Mouse (Mus musculus): ENCODE measurements at regions not wholly inside any gene's neighbourhood (a gene's known extent, or its start where the extent isn't known, plus 50 kb on each side); places are given as distances from the start of the nearest gene placed in this dataset.
A peak's percentile ranks its signal among the peaks of the same experiment; 100 is the strongest.

- no peak for DNase-seq (ENCODE audit: low spot score)
These were observed 52.7 kb downstream of the Phlda1 start for GRCm38 (mm10) chr10:111558675-111559340.

- no peak for DNase-seq (ENCODE audit: low spot score)
These were observed 53.5 kb downstream of the Phlda1 start for GRCm38 (mm10) chr10:111559341-111560246.

GRCm38 (mm10) chr10:111562628-111563027 lies 56.5 kb downstream of the Phlda1 start:
- DNase-seq (ENCODE audit: low spot score), result no peak

GRCm38 (mm10) chr10:111566873-111567381 lies 60.8 kb downstream of the Phlda1 start:
- peak; percentile 78 for DNase-seq (ENCODE audit: low spot score)

GRCm38 (mm10) chr10:111570501-111571258 lies 64.6 kb downstream of the Phlda1 start:
- no peak for DNase-seq (ENCODE audit: low spot score)

GRCm38 (mm10) chr10:111574231-111574630 lies 68.1 kb downstream of the Phlda1 start:
- no peak for DNase-seq (ENCODE audit: low spot score)

- no peak for DNase-seq (ENCODE audit: low spot score)
These were observed 68.7 kb downstream of the Phlda1 start for GRCm38 (mm10) chr10:111574812-111575211.

GRCm38 (mm10) chr10:111575256-111575655 lies 69.2 kb downstream of the Phlda1 start:
- DNase-seq (ENCODE audit: low spot score), result no peak

GRCm38 (mm10) chr10:111575926-111576325 lies 69.8 kb downstream of the Phlda1 start:
- no peak for DNase-seq (ENCODE audit: low spot score)

- DNase-seq (ENCODE audit: low spot score), result no peak
These were observed 70.4 kb downstream of the Phlda1 start for GRCm38 (mm10) chr10:111576395-111577069.

- DNase-seq (ENCODE audit: low spot score), result no peak
These were observed 72.5 kb downstream of the Phlda1 start for GRCm38 (mm10) chr10:111578536-111578935.

GRCm38 (mm10) chr10:111579481-111579880 lies 73.4 kb downstream of the Phlda1 start:
- DNase-seq (ENCODE audit: low spot score), result no peak

GRCm38 (mm10) chr10:111580401-111581100 lies 74.5 kb downstream of the Phlda1 start:
- DNase-seq (ENCODE audit: low spot score), result no peak

GRCm38 (mm10) chr10:111581847-111582246 lies 75.8 kb downstream of the Phlda1 start:
- DNase-seq (ENCODE audit: low spot score), result no peak

- DNase-seq (ENCODE audit: low spot score), result no peak
These were observed 76.4 kb downstream of the Phlda1 start for GRCm38 (mm10) chr10:111582321-111583123.

GRCm38 (mm10) chr10:111583124-111583743 lies 77.1 kb downstream of the Phlda1 start:
- DNase-seq (ENCODE audit: low spot score), result no peak

- DNase-seq (ENCODE audit: low spot score), result no peak
These were observed 77.7 kb downstream of the Phlda1 start for GRCm38 (mm10) chr10:111583744-111584152.

- no peak for DNase-seq (ENCODE audit: low spot score)
These were observed 82.0 kb downstream of the Phlda1 start for GRCm38 (mm10) chr10:111587891-111588611.

GRCm38 (mm10) chr10:111589186-111589585 lies 83.1 kb downstream of the Phlda1 start:
- DNase-seq (ENCODE audit: low spot score), result no peak
